Mouse (Mus musculus) liver (tissue): Measurements from ENCODE around the gene Ubash3b.

Experiments
- DNase-seq: peaks from one replicate; pipeline ENCODE4 v3.0.0-alpha.2; 2020; ENCODE audit warnings: mixed read lengths

Ubash3b gene

GRCm38 (mm10) chr9:41084191-41084901 is 77.2 kb downstream of the Ubash3b start:
- peak; percentile 21 for DNase-seq

- DNase-seq: no peak
Measured at GRCm38 (mm10) chr9:41083386-41084055, 78.0 kb downstream of the Ubash3b start.

- no peak for DNase-seq
Measured at GRCm38 (mm10) chr9:41082891-41083290, 78.6 kb downstream of the Ubash3b start.

- no peak for DNase-seq
Measured at GRCm38 (mm10) chr9:41080877-41081276, 80.6 kb downstream of the Ubash3b start.

- peak; percentile 70 for DNase-seq
Measured at GRCm38 (mm10) chr9:41079428-41080155, 81.9 kb downstream of the Ubash3b start.

- DNase-seq: no peak
Measured at GRCm38 (mm10) chr9:41078198-41078597, 83.3 kb downstream of the Ubash3b start.

GRCm38 (mm10) chr9:41076150-41076549 is 85.3 kb downstream of the Ubash3b start:
- DNase-seq: no peak

GRCm38 (mm10) chr9:41075528-41075927 is 86.0 kb downstream of the Ubash3b start:
- DNase-seq: no peak

- DNase-seq: peak; percentile 82
Measured at GRCm38 (mm10) chr9:41073196-41074009, 88.1 kb downstream of the Ubash3b start.

- peak; percentile 80 for DNase-seq
Measured at GRCm38 (mm10) chr9:41072786-41073185, 88.7 kb downstream of the Ubash3b start.

GRCm38 (mm10) chr9:41071906-41072511 is 89.5 kb downstream of the Ubash3b start:
- no peak for DNase-seq

GRCm38 (mm10) chr9:41070761-41071181 is 90.7 kb downstream of the Ubash3b start:
- DNase-seq: peak; percentile 34

GRCm38 (mm10) chr9:41069509-41069908 is 92.0 kb downstream of the Ubash3b start:
- peak; percentile 68 for DNase-seq

- no peak for DNase-seq
Measured at GRCm38 (mm10) chr9:41061446-41061845, 100.1 kb downstream of the Ubash3b start.

GRCm38 (mm10) chr9:41060617-41061016 is 100.9 kb downstream of the Ubash3b start:
- DNase-seq: no peak

GRCm38 (mm10) chr9:41058765-41059535 is 102.5 kb downstream of the Ubash3b start:
- DNase-seq: no peak

- DNase-seq: no peak
Measured at GRCm38 (mm10) chr9:41054166-41054565, 107.3 kb downstream of the Ubash3b start.

GRCm38 (mm10) chr9:41053478-41053877 is 108.0 kb downstream of the Ubash3b start:
- DNase-seq: no peak

GRCm38 (mm10) chr9:41051080-41051932 is 110.2 kb downstream of the Ubash3b start:
- DNase-seq: no peak

GRCm38 (mm10) chr9:41050331-41051079 is 111.0 kb downstream of the Ubash3b start:
- no peak for DNase-seq
